Mouse (Mus musculus) CH12.LX (cell line): ENCODE measurements around the gene Tmem104. TPM values are rescaled to one million over a fixed set of nuclear protein-coding genes. Genes with fewer than 3 reads are reported as not detected.

ENCODE experiments used
- DNase-seq: peaks from one replicate; pipeline ENCODE4 v3.0.0-alpha.2; 2013; ENCODE audit errors: extremely low read depth
- H3K27ac ChIP-seq: 2 replicates; pipeline ENCODE4 v1.5.1; 2012; ENCODE audit warnings: low read depth, mild to moderate bottlenecking, control low read depth, moderate library complexity; ENCODE audit not compliant: insufficient read depth
- H3K27me3 ChIP-seq: replicated peaks from 2 replicates; pipeline ENCODE3; 2012; ENCODE audit warnings: inconsistent platforms
- H3K36me3 ChIP-seq, 2 experiments: replicated peaks in 1 of 2; 2 replicates each; pipeline versions ENCODE3 to v1.6.1; 2012; ENCODE audit warnings: inconsistent platforms in 1 of 2, low read length in 1 of 2, mild to moderate bottlenecking in 1 of 2, mixed read lengths in 1 of 2, moderate library complexity in 1 of 2; ENCODE audit not compliant: control insufficient read depth in 1 of 2, insufficient read depth in 1 of 2
- H3K4me1 ChIP-seq, 2 experiments: 2 replicates each; pipeline ENCODE4 v1.6.1; 2012; ENCODE audit warnings: inconsistent platforms in 1 of 2, moderate library complexity in 1 of 2; ENCODE audit not compliant: insufficient read depth in 2 of 2, control insufficient read depth in 1 of 2
- H3K4me2 ChIP-seq: 2 replicates; pipeline ENCODE4 v1.6.1; 2012; ENCODE audit warnings: low read depth, mild to moderate bottlenecking, control low read depth; ENCODE audit not compliant: poor library complexity, insufficient read depth, severe bottlenecking
- H3K4me3 ChIP-seq, 3 experiments: fragments of 150-350 bp in 1 of 3; sonication (generic) in 1 of 3; replicated peaks in 1 of 3; 2 replicates each; pipeline versions ENCODE3 to v1.5.1; 2011 to 2012; ENCODE audit warnings: low read depth in 2 of 3, low read length in 2 of 3, mild to moderate bottlenecking in 2 of 3, moderate library complexity in 2 of 3, control low read depth in 1 of 3, improper control_type of control experiment in 1 of 3, inconsistent platforms in 1 of 3, mixed read lengths in 1 of 3; ENCODE audit not compliant: poor library complexity in 1 of 3
- H3K79me2 ChIP-seq: replicated peaks from 2 replicates; pipeline ENCODE4 v1.6.1; 2012; ENCODE audit warnings: mild to moderate bottlenecking, moderate library complexity; ENCODE audit not compliant: control insufficient read depth, poor library complexity, insufficient read depth, severe bottlenecking; ENCODE audit errors: extremely low read depth
- H3K9ac ChIP-seq: 2 replicates; pipeline ENCODE4 v1.6.1; 2012; ENCODE audit warnings: low read depth, mild to moderate bottlenecking, control low read depth, moderate library complexity; ENCODE audit not compliant: insufficient read depth
- H3K9me3 ChIP-seq: replicated peaks from 2 replicates; pipeline ENCODE3; 2012; ENCODE audit warnings: low read length, inconsistent platforms, mixed read lengths
- CHD2 ChIP-seq: IDR thresholded peaks from 2 replicates; pipeline ENCODE4 v1.6.1; 2011; ENCODE audit warnings: low read length, improper control_type of control experiment
- EP300 ChIP-seq: IDR thresholded peaks from 2 replicates; pipeline ENCODE4 v1.6.1; 2011; ENCODE audit warnings: low read length, improper control_type of control experiment
- HCFC1 ChIP-seq: IDR thresholded peaks from 2 replicates; pipeline ENCODE4 v1.6.1; 2012; ENCODE audit warnings: low read depth, mild to moderate bottlenecking, inconsistent platforms, low read length, improper control_type of control experiment
- IRF4 ChIP-seq: IDR thresholded peaks from 2 replicates; pipeline ENCODE4 v1.6.1; 2014; ENCODE audit warnings: low read depth, mild to moderate bottlenecking, inconsistent platforms, low read length, improper control_type of control experiment
- JUN ChIP-seq: IDR thresholded peaks from 2 replicates; pipeline ENCODE4 v1.6.1; 2011; ENCODE audit warnings: low read depth, mild to moderate bottlenecking, low read length, improper control_type of control experiment, moderate library complexity; ENCODE audit not compliant: insufficient read depth
- KAT2A ChIP-seq: IDR thresholded peaks from 2 replicates; pipeline ENCODE4 v1.6.1; 2012; ENCODE audit warnings: low read length, improper control_type of control experiment, inconsistent platforms; ENCODE audit not compliant: insufficient replicate concordance
- MAX ChIP-seq: IDR thresholded peaks from 2 replicates; pipeline ENCODE4 v1.6.1; 2011; ENCODE audit warnings: low read length, improper control_type of control experiment
- MAZ ChIP-seq: IDR thresholded peaks from 2 replicates; pipeline ENCODE4 v1.6.1; 2012; ENCODE audit warnings: low read depth, mild to moderate bottlenecking, inconsistent platforms, low read length, improper control_type of control experiment, moderate library complexity
- MEF2A ChIP-seq: IDR thresholded peaks from 2 replicates; pipeline ENCODE4 v1.6.1; 2014; ENCODE audit warnings: low read depth, mild to moderate bottlenecking, inconsistent platforms, low read length, improper control_type of control experiment, borderline replicate concordance
- NELFE ChIP-seq: IDR thresholded peaks from 2 replicates; pipeline ENCODE4 v1.6.1; 2011; ENCODE audit warnings: low read depth, low read length, improper control_type of control experiment
- NRF1 ChIP-seq: IDR thresholded peaks from 2 replicates; pipeline ENCODE4 v1.6.1; 2014; ENCODE audit warnings: low read depth, mild to moderate bottlenecking, inconsistent platforms, low read length, improper control_type of control experiment, moderate library complexity
- PAX5 ChIP-seq: IDR thresholded peaks from 2 replicates; pipeline ENCODE4 v1.6.1; 2012; ENCODE audit warnings: low read length, inconsistent platforms, mixed read lengths
- POLR2A ChIP-seq: IDR thresholded peaks from 2 replicates; pipeline ENCODE4 v1.6.1; 2011; ENCODE audit warnings: low read depth, mild to moderate bottlenecking, improper control_type of control experiment, low read length
- RCOR1 ChIP-seq: conservative IDR thresholded peaks from 2 replicates; pipeline ENCODE4 v1.6.1; 2012; ENCODE audit warnings: low read depth, mild to moderate bottlenecking, inconsistent platforms, low read length, improper control_type of control experiment
- TBP ChIP-seq: conservative IDR thresholded peaks from 2 replicates; pipeline ENCODE4 v1.6.1; 2011; ENCODE audit warnings: low read depth, low read length, improper control_type of control experiment
- TCF12 ChIP-seq: IDR thresholded peaks from 2 replicates; pipeline ENCODE4 v1.6.1; 2014; ENCODE audit warnings: low read depth, mild to moderate bottlenecking, inconsistent platforms, low read length, improper control_type of control experiment
- dilution Hi-C: fragments of 300-500 bp; cut with MboI; formaldehyde crosslinking; loops from 2 replicates; pipeline ENCODE4 v1.14.3; 2020; ENCODE audit warnings: low sequenced_read_pairs; ENCODE audit not compliant: extremely low pct_unique_long_range_greater_than_20kb, extremely low pct_ligation_motif_present
- in situ Hi-C: fragments of 300-500 bp; cut with MboI; formaldehyde crosslinking; loops from 3 replicates; pipeline ENCODE4 v1.14.3; 2019; ENCODE audit warnings: low sequenced_read_pairs, low pct_ligation_motif_present, low pct_unique_long_range_greater_than_20kb, mixed read lengths
- polyA plus RNA-seq: library from polyadenylated mRNA; unstranded; fragments of >175 nt; gene quantifications from 2 replicates; pipeline ENCODE4 v1.2.1, GENCODE M21; 2012; ENCODE audit warnings: low read depth; ENCODE audit not compliant: insufficient read length
- total RNA-seq, 2 experiments: library from RNA; depleted of rRNA; stranded (reverse); fragments of 300-350 nt in 1 of 2; fragments of >200 nt in 1 of 2; gene quantifications; 2 replicates each; pipeline ENCODE4 v1.2.3; 2012 to 2014

The Tmem104 gene
- total and polyA plus RNA-seq, 3 experiments: 3.5 to 16.1 (median 10.8) TPM

GRCm38 (mm10) chr11:115267958-115268357 lies 80.7 kb downstream of the Tmem104 start:
- in situ Hi-C loops: no loop called here
- DNase-seq: no peak
- TF ChIP-seq MAZ (no peak), MAX (no peak), NRF1 (no peak), HCFC1 (no peak), JUN (no peak), TBP (no peak), EP300 (no peak), PAX5 (no peak), RCOR1 (no peak), CHD2 (no peak), NELFE (no peak), IRF4 (no peak), TCF12 (no peak), POLR2A (no peak)

GRCm38 (mm10) chr11:115269330-115270066 lies 82.2 kb downstream of the Tmem104 start:
- Histone ChIP-seq H3K4me1 (peaks cover 24 to 31% of the 10 kb centered on the region in 2 experiments), H3K27me3 (no peaks in the 10 kb centered on the region), H3K9me3 (no peaks in the 10 kb centered on the region), H3K27ac (no peak overlapping the region), H3K36me3 (peaks cover 47 to 80% of the 10 kb centered on the region in 2 experiments), H3K4me3 (no peak overlapping the region), H3K79me2 (no peaks in the 10 kb centered on the region), H3K9ac (no peak overlapping the region), H3K4me2 (no peak overlapping the region)
- no peak for TF ChIP-seq MEF2A
- no peak for TF ChIP-seq KAT2A
- in situ Hi-C loops (loop anchor here (5.0 kb wide), 2 partner anchors 37 to 107 kb away; partner anchors contain the start of gene Slc9a3r1), dilution Hi-C loops (no loop called here)
- DNase-seq: no peak

More at GRCm38 (mm10) chr11:115267958-115268357, 80.7 kb downstream of the Tmem104 start:
- Histone ChIP-seq H3K27me3 (peaks cover 2% of the 10 kb centered on the region), H3K79me2 (no peaks in the 10 kb centered on the region), H3K4me1 (peaks cover 10 to 15% of the 10 kb centered on the region in 2 experiments), H3K4me3 (no peak overlapping the region), H3K9me3 (no peaks in the 10 kb centered on the region), H3K9ac (no peak overlapping the region), H3K4me2 (no peak overlapping the region), H3K36me3 (peaks cover 47 to 70% of the 10 kb centered on the region in 2 experiments), H3K27ac (no peak overlapping the region)
- dilution Hi-C loops: no loop called here
